Mouse (Mus musculus): Measurements from ENCODE around the gene Srsf3.

Srsf3 gene

DNA sequence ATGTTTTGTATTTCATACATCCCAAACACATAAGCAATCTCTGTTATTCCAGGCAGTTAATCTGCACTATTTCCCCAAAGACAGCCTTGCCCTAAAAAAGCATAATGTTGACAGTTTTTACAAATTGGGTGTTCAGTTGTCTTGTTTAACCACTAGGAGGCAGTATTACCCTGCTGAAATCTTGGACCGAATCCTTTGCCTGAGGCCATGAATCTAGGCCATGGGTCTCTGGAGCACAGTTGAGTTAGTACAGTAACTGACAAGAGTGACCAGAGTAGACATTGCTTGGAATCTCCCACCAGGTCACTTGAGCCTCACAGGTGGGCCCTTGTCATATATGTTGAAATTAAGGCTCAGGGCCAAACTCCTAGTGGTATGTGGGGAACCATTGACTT lies 12.5 kb downstream of the Srsf3 start:
- DNase-seq (ENCODE audit: low spot score in 2 of 2), result no peak

DNA sequence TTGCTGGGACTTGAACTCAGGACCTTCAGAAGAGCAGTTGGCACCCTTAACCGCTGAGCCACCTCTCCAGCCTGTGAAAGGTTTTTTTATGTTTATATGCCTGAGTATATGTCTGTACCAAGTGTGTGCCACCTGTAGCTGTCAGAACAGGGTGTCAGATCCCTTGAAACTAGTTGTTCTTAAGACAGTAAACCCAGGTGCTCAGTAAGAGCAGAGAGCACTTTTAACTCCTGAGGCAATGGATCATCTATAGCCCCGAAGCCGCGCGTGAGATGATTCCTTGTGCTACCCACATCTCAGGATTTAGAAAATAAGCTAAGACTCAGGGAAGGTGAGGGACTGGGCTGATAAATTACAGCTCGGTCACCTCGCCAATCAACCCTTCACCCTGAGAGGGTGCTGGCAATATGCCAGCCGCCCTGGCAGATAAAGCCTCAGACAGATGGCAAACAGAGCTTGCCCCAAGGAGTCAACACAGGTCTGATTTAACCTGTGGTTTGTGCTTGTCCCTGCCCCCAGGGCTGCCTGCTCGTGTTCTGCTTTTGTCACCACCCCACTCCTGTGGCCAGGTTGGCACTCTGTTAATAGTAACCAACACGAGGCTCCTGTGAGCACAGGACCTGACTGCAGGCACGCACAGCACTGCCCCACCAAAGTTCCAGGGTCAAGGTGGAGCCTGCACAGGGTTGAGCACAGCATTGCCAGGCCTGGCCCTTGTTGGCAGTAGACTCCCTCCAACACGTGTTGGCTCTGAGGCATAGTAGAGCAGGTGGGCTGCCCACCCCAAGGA lies 13.5 kb downstream of the Srsf3 start:
- no peak for DNase-seq (ENCODE audit: low spot score in 2 of 2)

DNA sequence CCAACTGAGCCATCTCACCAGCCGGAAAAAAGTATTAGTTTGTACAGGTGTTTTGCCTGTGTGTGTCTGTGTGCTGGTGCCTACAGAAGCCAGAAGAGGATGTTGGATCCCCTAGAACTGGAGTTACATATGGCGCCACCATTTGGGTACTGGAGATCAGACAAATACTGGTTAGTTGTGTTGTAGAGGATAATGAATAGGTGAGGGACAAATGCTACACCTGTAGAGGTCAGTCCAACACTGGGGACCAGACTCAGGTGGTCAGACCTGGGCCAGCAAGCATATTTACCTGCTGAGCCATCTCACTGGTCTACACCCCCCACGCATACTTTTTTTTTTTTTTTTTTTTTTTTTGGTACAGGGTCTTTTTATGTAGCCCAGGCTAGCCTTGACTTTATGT lies 14.4 kb downstream of the Srsf3 start:
- DNase-seq (ENCODE audit: low spot score in 2 of 2), result no peak

DNA sequence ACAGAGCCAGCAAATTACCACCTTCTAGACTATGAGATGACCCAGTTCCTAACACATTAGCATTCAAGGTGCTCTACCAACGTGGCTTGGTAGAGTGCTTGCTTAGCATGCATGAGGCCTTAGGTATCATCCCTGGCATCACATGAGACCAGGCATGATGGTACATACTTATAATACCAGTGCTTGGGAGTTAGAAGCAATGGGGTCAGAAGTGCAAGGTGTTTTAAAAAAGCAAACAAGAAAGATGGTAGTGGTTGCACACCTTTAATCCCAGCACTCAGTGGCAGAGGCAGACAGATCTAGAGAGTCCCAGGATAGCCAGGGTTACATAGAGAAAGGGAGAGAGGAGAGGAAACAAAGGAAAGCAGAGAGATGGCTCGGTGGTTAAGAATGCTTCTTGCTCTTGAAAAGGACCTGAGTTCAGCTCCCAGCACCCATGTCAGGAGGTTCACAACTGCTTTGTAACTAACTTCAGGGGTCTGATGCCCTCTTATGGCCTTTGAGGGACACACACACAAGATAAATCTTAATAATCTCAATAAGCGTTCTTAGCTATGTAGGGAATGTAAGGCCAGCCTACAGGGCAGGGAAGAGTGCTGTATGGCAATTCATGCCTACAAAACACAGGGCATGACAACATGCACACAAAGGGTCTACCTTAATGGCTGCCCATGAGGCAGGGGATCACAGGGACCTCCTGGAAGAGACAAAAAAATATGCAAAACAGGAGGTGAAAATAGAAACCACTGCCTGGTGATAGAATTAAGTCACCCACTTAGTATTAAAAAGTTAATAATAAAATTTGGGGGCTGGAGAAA lies 15.5 kb downstream of the Srsf3 start:
- DNase-seq (ENCODE audit: low spot score in 2 of 2), result no peak

DNA sequence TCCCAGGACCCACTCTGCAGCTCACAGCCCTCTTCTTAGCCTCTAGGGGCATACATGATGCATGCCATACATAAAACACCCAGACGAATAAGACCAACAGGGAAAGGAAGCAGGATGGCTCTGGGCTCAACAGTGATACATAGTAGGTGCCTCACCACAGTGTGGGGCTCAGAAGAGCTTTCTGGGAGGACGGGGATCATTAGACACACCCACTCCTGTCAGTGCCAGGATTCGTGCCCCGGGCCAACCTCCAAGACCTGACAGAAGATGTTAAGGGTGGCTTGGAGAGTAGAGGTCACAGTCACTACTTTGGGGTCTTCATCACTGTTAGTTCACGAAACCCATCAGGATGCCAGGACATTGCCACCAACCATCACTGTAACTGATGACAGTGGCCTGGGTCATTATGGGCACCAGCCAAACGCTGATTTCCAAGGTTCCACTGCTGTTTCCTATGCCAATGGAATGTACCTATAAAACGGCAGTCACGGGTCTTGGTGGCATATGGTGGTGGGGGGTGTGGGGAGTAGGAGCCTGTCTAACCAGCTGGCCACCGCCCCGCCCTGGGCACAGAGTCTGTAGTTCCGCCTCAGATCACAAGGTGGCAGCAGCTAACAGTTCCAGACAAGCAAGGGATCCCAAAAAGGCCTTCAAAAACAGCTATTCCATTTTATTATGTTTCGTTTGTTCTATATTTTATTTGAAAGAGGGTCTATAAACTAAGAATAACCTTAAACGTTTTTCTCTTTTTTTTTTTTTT lies 16.5 kb downstream of the Srsf3 start:
- DNase-seq (ENCODE audit: low spot score in 2 of 2), result peak; percentile 55 to 93

DNA sequence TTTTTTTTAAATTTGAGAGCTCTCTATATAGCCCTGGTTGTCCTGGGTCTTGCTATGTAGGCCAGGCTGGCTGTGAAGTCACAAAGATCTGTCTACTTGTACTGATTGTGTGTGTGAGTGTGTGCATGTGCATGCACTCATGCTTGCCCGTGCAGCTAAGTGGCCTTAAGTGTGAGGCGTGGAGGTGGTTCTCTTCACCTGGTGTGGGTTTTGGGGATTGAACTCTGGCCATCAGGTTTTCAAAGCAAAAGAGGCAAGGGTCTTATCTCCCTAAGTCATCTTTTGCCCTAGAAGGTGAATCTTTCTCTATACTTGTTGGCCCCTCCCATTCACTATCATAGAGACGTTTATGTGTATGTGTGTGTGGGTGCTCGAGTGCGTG lies 17.1 kb downstream of the Srsf3 start:
- DNase-seq (ENCODE audit: low spot score in 2 of 2), result no peak

DNA sequence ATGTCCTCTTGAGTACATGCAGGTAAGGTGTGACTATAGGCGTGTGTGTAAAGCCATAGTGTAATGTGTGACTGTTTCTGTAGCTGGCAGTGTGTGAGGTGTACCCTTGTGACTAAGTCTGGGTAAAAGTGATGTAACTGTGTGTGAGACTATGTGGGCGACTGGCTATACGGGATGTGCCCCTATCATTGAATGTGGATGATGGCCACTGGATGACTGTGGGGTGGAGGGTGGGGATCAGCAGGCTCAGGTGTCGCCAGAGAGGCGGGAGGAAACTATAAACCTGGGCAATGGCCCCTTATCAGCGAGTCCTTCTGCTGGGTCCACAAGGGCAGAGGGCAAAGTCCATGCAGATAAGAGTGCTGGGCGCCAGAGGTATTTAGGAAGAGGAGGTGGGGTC lies 17.5 kb downstream of the Srsf3 start:
- DNase-seq (ENCODE audit: low spot score in 2 of 2), result no peak

DNA sequence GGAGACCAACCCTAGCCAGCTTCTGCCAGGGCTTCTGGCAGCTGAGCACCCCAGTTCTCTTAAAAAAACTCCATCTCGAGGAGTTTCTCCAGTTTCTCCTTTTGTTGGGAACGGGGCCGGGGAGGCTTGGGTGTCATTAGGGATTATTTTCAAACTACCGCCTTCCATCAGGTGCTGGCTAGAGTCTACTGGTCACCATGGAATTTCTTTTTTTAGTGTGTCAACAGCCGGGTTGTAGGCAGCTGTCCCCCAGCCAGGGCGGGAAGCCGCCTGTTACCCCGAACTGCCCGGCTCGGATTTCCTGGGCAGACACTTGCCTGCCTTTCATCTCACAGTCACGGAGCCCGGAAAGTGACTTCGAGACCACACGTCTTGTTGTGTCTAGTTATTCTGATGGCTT lies 18.4 kb downstream of the Srsf3 start:
- DNase-seq (ENCODE audit: low spot score in 2 of 2), result no peak

DNA sequence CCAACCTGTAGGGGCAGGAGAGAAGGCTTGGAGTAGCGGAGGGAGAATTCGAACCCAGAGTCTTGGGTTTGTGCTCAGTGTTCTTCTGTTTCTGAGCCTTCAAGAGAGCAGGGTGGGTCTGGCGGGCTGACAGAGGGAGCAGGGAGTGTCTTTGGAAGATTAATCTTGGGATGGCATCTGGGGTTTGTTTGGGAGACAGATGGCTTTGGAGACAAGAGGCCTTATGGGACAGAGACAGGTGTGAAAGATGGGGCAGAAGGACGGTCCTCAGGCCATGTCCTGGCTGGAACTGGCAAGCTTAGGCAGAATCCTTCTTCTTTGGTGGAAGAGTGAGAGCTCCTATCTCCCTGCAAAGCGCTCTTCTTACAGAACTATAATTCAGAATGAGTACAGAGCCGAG lies 20.6 kb downstream of the Srsf3 start:
- DNase-seq (ENCODE audit: low spot score in 2 of 2), result no peak

DNA sequence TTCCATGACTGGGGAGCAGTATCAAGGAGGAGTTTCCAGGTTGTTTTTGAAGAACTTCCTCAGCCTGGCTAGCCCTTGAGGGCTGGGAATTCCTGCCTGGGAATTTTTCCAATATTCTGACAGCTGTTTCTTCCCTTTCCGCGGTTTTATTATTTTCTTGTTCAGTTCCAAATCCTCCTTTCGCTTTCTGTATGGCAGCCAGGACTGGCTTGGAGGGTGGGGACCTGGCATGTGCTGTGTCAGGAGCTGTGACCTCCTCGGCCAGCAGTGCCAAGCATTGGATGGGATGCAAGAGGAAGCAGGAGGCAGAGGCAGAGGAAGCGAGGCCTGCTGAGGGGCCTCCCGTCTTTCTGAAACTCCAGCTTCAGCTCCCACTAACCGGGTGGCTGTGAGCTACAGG lies 21.4 kb downstream of the Srsf3 start:
- no peak for DNase-seq (ENCODE audit: low spot score in 2 of 2)

DNA sequence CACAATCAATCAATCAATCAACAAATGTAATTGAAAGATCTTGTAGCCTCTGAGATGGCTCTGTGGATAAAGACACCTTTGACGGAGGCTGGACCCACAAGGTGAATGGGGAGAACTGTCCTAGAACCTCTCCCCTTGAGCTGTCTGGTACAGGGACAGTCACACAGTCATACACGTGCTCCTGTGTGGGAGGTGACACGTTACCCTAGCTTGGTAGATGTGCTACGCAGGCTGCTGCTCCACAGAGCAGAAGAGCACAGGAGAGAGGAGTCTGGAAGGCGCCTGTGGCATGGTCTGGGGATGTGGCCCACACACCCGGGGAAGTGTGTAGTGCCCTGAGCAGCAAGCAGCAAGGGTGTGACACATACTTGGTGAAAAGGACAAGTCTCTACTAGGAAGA lies 22.0 kb downstream of the Srsf3 start:
- DNase-seq (ENCODE audit: low spot score in 2 of 2), result no peak

DNA sequence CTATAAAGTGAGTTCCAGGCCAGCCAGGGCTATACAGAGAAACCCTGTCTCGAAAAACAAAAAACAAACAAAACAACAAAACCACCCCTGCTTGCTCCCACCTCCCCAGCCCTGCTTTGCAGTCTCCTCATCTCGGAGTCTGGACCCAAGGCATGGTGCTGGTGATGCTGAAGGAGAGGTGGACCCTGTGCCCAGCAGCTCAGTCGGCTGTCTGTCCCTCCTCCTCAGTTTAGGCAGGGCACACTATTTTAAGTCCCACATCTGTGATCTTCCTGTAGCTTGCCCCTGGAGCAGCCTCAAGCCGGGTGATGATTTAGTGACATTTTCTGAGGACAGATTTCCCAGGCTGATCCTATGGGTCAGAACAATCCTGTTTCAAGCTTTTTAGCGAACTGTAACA lies 23.2 kb downstream of the Srsf3 start:
- DNase-seq (ENCODE audit: low spot score in 2 of 2), result no peak

DNA sequence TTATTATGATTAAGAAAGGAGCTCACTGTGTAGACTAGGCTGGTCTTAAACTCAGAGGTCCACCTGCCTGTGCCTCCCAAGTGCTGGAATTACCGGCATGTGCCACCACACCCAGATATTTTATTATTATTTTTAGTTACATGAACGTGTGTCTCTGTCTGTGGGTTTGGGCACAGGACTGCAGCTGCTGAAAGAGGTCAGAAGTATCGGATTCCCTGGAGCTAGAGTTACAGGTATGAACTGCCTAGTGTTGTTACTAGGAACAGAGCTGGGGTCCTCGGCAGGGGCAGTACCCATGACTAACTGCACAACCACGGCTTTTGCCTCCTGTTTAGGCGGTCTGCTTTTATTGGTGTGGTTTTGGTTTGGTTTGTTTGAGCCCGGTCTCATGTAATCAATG lies 23.8 kb downstream of the Srsf3 start:
- DNase-seq (ENCODE audit: low spot score in 2 of 2), result no peak

DNA sequence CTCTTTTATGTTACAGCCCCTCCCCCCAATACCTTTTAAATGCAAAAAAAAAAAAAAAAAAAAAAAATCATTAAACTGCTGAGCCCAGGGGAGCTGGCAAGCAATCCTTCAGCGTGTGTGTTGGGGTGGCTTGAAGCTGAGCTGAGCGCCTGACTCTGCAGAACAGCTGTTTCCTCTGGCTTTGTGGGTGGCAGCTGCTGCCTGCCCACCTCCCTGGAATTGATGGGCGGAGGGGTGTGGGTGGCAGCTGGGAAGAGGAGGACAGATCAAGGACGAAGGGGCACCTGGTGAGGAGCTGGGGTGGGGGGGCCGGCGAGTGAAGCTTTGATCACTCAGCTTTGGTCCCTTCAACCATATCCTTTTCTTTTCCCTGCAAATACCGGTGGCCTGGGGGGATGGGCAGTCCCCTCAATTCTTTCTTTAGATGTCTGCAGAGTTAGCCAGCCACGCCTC lies 24.3 kb downstream of the Srsf3 start:
- DNase-seq (ENCODE audit: low spot score in 2 of 2), result no peak

DNA sequence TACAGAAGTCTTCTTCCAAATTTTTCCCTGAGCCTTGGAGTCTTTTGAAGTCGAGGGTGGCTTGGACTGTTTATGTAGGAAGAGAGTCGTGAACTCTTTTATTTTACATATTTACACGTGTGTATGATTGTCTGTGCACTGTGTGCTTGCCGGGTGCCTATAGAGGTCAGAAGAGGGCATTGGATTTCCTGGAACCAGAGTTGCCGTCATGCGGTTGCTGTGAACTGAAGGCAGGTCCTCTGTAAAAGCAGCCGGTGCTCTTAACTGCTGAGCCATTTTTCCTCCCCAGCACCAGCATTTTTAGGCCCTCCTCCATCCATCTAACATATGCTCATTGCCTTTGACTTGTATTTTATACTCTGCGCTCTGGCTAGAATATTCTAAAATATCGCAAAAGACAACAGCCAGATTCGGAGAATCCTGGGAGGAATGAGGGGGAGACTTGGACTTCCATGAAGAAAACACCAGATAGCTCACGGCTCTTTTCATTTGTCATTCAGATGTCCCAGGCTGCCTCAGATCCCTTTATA lies 25.0 kb downstream of the Srsf3 start:
- no peak for DNase-seq (ENCODE audit: low spot score in 2 of 2)

DNA sequence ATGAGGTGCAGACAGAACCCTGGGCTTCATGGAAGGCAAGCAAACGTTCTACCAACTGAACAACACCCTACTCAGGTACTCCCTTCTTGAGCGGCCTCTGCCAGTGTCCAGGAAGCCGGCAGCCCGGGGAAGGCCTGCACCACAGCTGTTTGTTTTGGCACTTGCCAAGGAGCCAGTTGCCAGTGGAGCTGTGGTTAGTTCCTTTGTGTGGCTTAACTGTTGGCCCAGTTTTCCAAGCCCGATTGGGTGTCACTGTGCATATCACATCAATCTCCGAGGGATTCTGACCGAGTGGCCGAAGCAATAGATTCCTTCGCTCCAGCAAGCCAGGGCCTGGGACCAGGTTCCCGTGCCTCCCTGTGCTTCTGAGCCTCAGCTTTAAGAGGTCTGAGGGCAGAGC lies 25.5 kb downstream of the Srsf3 start:
- DNase-seq (ENCODE audit: low spot score in 2 of 2), result no peak

DNA sequence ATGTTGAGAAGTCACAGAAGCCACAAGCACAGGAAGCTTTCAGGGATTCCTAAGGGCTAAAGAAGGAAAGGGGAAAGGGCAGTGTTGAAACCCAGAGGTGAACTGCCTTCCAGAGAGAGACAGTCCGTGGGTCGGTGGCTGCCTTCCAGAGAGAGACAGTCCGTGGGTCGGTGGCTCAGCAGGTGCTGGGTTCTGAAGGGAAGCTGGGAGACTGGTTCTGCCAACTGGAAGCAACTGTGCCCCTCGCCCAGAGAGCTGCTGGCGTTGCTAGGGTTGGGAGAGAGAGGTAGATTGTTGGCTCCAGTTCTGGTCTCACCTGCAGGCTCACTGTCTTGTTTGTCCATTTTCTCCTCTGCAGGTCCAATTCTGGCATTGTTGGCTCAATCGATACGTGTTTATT lies 26.1 kb downstream of the Srsf3 start:
- DNase-seq (ENCODE audit: low spot score in 2 of 2), result no peak

DNA sequence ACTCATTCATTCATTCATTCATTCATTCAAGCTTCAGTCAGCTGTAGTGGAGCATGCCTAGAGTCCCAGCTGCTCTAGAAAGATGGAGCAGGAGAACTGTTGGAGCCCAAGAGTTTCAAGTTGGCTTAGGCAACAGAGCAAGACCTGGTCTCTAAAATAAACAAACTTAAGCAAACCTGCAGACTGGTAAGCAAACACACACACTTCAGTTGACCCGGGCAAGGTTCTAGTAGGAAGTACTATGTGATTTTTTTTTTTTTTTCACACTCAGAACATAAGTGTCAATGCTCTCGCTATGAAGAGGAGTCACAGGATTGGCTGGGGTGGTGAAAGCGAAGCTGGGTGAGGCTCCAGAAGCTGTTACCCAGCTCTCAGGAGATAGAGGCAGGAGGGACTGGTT lies 27.2 kb downstream of the Srsf3 start:
- no peak for DNase-seq (ENCODE audit: low spot score in 2 of 2)

DNA sequence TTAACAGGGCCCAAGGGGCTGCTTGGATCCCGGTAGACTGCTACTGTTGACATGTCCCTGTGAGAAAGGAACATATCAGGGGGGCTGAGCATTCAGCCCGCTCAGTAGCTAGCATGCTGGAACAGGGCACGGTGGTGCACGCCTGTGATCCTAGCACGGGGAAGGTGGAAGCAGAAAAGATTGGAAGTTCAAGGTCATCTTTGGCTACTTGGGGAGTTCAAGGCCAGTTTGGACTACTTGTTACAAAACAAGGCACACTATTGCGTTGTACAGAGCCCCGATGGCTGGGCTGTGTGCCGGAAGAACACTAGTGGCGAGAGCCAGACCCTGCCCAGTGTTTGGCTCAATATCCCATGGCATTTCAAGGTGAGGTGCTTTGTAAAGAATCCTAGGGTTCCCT lies 28.5 kb downstream of the Srsf3 start:
- no peak for DNase-seq (ENCODE audit: low spot score in 2 of 2)

DNA sequence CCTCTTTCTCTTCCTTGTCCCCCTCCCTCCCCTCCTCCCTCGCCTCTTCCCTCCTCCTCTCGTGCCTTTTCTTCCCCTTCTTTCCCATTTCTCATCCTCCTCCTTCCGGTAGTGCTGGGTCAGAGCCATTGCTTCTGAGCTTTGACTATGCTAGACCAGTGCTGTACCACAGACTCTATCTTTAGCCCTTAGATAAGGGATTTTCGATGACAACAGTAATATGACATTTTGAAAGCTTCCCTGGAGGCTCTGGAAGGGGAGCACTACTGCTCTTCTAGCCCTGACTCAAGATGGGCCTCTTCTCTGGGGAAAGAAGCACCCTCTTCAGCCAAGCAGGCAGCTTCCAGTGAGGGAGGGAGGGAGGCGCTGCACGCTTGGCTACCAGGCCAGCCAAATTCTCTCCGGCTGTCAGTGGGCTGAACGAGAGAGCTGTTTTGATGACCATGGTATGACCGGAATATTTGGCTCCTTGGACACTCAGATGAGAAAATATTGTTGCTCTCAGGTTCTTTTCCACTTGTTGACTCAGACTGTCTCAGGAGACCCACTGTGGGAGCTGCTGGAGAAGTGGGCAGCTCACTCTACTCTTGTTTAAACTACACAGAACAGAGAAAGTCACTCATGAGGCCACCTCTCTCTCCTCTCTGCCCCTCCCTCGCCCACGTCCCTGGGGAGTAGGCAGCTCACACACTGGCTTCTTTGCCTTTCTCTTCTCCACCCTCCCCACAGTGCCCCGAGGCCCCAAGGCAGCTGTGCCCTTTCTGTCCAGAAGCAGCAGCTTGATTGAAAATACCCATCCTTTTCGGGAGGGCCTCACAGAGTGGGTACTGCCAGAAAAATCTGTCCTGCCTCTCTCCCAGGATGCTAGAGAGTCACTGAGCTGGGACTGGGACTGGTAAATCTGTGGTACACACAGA lies 29.9 kb downstream of the Srsf3 start:
- DNase-seq (ENCODE audit: low spot score in 2 of 2), result no peak

Measured in left cerebral cortex, adult 9 months (tissue).